Mouse (Mus musculus) limb, embryonic 12.5 days (tissue): ENCODE results near the gene Mst1. TPM values are rescaled to one million over a fixed set of nuclear protein-coding genes. Genes with fewer than 3 reads are reported as not detected.

Experiments
- ATAC-seq: fragments of 200-750 bp; cut with Nextera tagmentation; 2 replicates; pipeline ENCODE4 v1.8.0; 2017; ENCODE audit warnings: low read depth, moderate TSS enrichment; ENCODE audit not compliant: insufficient number of reproducible peaks, insufficient read depth, low FRiP score, low TSS enrichment
- H3K27ac ChIP-seq: fragments of 300-500 bp; sonication (generic); 2 replicates; pipeline ENCODE4 v1.5.1; 2016; ENCODE audit warnings: mild to moderate bottlenecking, moderate library complexity
- H3K27me3 ChIP-seq: fragments of 300-500 bp; sonication (generic); 2 replicates; pipeline ENCODE4 v1.6.1; 2016; ENCODE audit warnings: mild to moderate bottlenecking, moderate library complexity
- H3K36me3 ChIP-seq: fragments of 300-500 bp; sonication (generic); 2 replicates; pipeline ENCODE4 v1.6.1; 2016; ENCODE audit warnings: mild to moderate bottlenecking, moderate library complexity
- H3K4me1 ChIP-seq: fragments of 300-500 bp; sonication (generic); replicated peaks from 2 replicates; pipeline ENCODE4 v1.6.1; 2016
- H3K4me2 ChIP-seq: fragments of 300-500 bp; sonication (generic); 2 replicates; pipeline ENCODE4 v1.6.1; 2016; ENCODE audit warnings: mild to moderate bottlenecking, moderate library complexity
- H3K4me3 ChIP-seq: fragments of 300-500 bp; sonication (generic); replicated peaks from 2 replicates; pipeline ENCODE4 v1.5.1; 2016; ENCODE audit warnings: mild to moderate bottlenecking
- H3K9ac ChIP-seq: fragments of 300-500 bp; sonication (generic); replicated peaks from 2 replicates; pipeline ENCODE4 v1.6.1; 2016; ENCODE audit warnings: mild to moderate bottlenecking, moderate library complexity
- H3K9me3 ChIP-seq: fragments of 300-500 bp; sonication (generic); 2 replicates; pipeline ENCODE4 v1.6.1; 2016; ENCODE audit warnings: mild to moderate bottlenecking, moderate library complexity
- WGBS: fragments of 180-500 bp; shearing (Covaris S2); methylation state at CpG from one replicate; pipeline ENCODE4 v1.1.7; 2016; 5-methylcytosine and 5-hydroxymethylcytosine counted together
- microRNA-seq: library from miRNA; unstranded; fragments of <30 nt; microRNA quantifications from one replicate; pipeline ENCODE4, GENCODE M21; 2017
- polyA plus RNA-seq: library from polyadenylated mRNA; unstranded; fragments of >200 nt; fragmentation: Nextera tagmentation; extraction: Ambion mirVana; gene quantifications from 2 replicates; pipeline ENCODE4 v1.2.1, GENCODE M21; 2016

Gene Mst1
- polyA plus RNA-seq, 1 experiment from 2014 or later, result 0.18 TPM

GRCm38 (mm10) chr9:108133478-108133877 is 53.2 kb downstream of the Mst1 start:
- no peak for ATAC-seq
- no peak overlapping the region for H3K27ac ChIP-seq
- H3K4me2 ChIP-seq, result no peak overlapping the region
- no peaks in the 10 kb centered on the region for H3K36me3 ChIP-seq
- H3K9me3 ChIP-seq, result no peaks in the 10 kb centered on the region
- no peak overlapping the region for H3K4me3 ChIP-seq
- WGBS, result 55% methylated on average over 1 of the region's 1 CpGs
- H3K4me1 ChIP-seq, result peaks cover 12% of the 10 kb centered on the region
- no peak overlapping the region for H3K9ac ChIP-seq
- H3K27me3 ChIP-seq, result 0 out of 2 replicates have a peak, but pooled peaks cover 3% of the 10 kb centered on the region

Small RNA genes within 50 kb of the gene (microRNA-seq; reads per million reads assigned to microRNA genes)
- gene Gm47303 (not detected), gene Mir7088 (not detected)

Other genes starting within 250 kb of the Mst1 start
- 111 TPM in 2 replicates for gene Rbm6, start 207.2 kb upstream of the Mst1 start, polyA plus RNA-seq
- gene Mon1a, start 192.3 kb upstream of the Mst1 start, polyA plus RNA-seq, result 10.4 and 12.9 TPM in 2 replicates
- gene Mst1r, start 173.6 kb upstream of the Mst1 start, polyA plus RNA-seq, result 2.5 and 3.1 TPM in 2 replicates
- not detected in 2 replicates for gene Actl11, start 152.0 kb upstream of the Mst1 start, polyA plus RNA-seq
- 11.3 and 12.7 TPM in 2 replicates for gene Camkv, start 144.8 kb upstream of the Mst1 start, polyA plus RNA-seq
- gene Traip, start 130.3 kb upstream of the Mst1 start, polyA plus RNA-seq, result 32.3 and 33.0 TPM in 2 replicates
- gene Uba7, start 104.9 kb upstream of the Mst1 start, polyA plus RNA-seq, result 25.4 and 29.8 TPM in 2 replicates
- gene Gm20661, start 97.4 kb upstream of the Mst1 start, polyA plus RNA-seq, result 10.4 and 11.2 TPM in 2 replicates
- gene Inka1, start 94.6 kb upstream of the Mst1 start, polyA plus RNA-seq, result 133 and 138 TPM in 2 replicates
- gene Cdhr4, start 87.9 kb upstream of the Mst1 start, polyA plus RNA-seq, result 18.6 and 19.3 TPM in 2 replicates
- gene Gm20662, start 84.1 kb upstream of the Mst1 start, polyA plus RNA-seq, result 1.3 TPM in 2 replicates
- gene Ip6k1, start 77.9 kb upstream of the Mst1 start, polyA plus RNA-seq, result 80.6 and 84.4 TPM in 2 replicates
- 22.5 and 25.5 TPM in 2 replicates for gene Gmppb, start 31.2 kb upstream of the Mst1 start, polyA plus RNA-seq
- 3.1 and 3.7 TPM in 2 replicates for gene Amigo3, start 27.3 kb upstream of the Mst1 start, polyA plus RNA-seq
- 30.5 and 38.0 TPM in 2 replicates for gene Rnf123, start 2.9 kb downstream of the Mst1 start, polyA plus RNA-seq
- 56.9 and 57.9 TPM in 2 replicates for gene Apeh, start 14.2 kb downstream of the Mst1 start, polyA plus RNA-seq
- 1.1 and 1.2 TPM in 2 replicates for gene Bsn, start 109.9 kb downstream of the Mst1 start, polyA plus RNA-seq
- gene Dag1, start 183.5 kb downstream of the Mst1 start, polyA plus RNA-seq, result 45.7 and 53.3 TPM in 2 replicates
- gene Nicn1, start 210.0 kb downstream of the Mst1 start, polyA plus RNA-seq, result 45.0 and 46.4 TPM in 2 replicates
- gene Amt, start 216.4 kb downstream of the Mst1 start, polyA plus RNA-seq, result 13.3 and 17.0 TPM in 2 replicates
- gene Rhoa, start 225.7 kb downstream of the Mst1 start, polyA plus RNA-seq, result 324 and 387 TPM in 2 replicates
- gene Tcta, start 225.7 kb downstream of the Mst1 start, polyA plus RNA-seq, result 21.2 and 22.6 TPM in 2 replicates